Mouse (Mus musculus) lung, postnatal 10 days (tissue): ENCODE measurements around the gene Cnnm1.
"Not testable (repeated sequence)": the region's sequence is repeated elsewhere in the genome, so short reads cannot be mapped to it uniquely, and the experiment has no call there.

ENCODE experiments used
- DNase-seq: peaks from one replicate; pipeline ENCODE4 v3.0.0; 2021

Cnnm1 gene

GRCm38 (mm10) chr19:43465601-43466255 lies 25.5 kb downstream of the Cnnm1 start:
- no peak for DNase-seq

GRCm38 (mm10) chr19:43467927-43468685 lies 27.9 kb downstream of the Cnnm1 start:
- no peak for DNase-seq

DNA sequence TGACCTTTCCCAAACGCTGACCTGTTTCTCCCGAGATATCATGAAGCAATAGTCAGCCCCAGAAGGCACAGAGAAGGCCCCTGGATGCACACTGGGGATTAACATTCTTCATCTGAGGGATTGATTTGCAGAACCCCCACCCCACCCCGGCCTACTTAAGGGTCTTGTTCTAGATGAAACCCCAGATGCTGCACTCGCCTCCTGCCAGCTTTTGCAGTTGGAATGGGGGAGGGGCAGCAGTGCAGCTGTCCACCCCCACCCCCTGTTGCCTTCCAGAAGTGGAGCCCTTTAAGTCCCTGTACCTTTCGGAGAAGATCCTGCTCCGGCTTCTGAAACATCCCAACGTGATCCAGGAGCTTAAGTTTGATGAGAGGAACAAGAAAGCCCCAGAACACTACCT lies 29.1 kb downstream of the Cnnm1 start:
- no peak for DNase-seq

DNA sequence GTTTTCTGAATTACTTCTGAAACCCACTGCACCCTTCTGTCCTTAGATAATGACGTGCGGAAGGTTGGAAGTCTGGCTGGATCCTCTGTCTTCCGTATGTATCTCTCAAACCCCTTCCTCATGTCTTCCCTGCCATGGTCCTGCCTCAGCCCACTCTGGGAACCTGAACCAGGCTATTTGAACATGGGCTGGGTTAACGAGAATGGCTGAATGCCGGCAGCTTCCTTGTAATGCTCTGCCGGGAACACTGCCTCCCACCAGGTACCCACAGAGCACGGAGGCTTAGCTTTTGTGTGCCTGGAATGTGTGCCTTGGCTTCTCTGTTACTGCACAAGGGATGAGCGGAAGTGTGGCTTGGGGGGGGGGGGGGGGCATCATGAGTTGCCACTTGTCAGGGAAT lies 32.1 kb downstream of the Cnnm1 start:
- no peak for DNase-seq

DNA sequence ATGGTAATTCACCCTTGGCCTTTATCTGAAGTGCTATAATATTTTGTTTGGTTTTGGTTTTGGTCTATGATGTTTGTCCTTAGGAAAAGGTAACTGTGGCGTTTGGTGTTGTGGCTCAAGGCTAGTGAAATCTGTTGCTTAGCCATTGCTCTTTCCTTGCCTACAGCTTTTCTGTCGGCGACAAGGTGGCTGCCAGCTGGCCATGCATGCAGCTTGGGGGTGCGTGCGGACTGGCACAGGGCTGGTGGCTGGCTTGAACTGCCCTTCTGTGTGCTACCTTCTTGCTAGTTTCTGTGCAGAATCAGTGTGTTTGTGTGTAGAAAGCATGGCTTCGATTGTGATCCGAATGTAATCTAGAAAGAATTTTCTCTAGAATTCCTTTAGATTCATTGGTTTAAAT lies 32.5 kb downstream of the Cnnm1 start:
- no peak for DNase-seq

DNA sequence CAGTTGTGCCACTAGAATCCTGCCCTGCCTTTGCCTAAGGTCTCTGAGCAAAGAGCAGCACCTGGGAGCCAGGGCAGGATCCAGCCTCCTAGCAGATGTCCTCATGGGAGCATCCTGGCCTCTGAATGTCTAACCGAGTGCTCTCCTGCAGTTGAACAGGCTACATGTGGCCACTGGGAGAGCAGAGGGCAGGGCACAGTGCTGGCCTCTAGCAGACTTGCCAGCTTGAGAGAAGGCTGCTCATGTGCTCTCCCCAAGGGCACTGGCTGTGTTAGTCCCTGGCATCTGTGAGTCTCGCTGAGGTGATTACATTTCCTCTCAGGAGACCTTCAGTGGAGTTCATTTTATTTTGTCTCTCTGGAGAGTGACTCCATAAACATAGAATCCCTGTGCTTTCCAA lies 35.4 kb downstream of the Cnnm1 start:
- DNase-seq, result no peak

- no peak for DNase-seq
Observed at GRCm38 (mm10) chr19:43476063-43476462, 35.8 kb downstream of the Cnnm1 start.

DNA sequence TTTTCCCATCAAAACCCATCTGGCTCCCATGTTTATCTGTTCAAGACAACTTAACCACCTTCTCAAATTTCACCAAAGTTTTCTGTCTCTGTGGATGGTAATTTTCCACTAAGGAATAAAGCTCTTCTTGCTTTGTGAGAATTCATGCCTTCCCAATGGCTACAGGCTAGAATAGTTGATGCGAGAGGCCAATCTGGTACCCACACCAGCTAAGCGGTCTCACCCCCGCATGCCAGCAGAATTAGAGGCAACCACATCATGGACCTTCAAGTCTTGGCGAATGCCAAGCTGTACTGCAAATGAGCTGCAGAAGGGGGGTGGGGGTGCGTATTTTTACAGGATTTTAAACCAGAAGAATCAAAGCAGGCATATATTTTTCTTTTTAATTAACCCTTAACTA lies 37.2 kb downstream of the Cnnm1 start:
- DNase-seq, result no peak

GRCm38 (mm10) chr19:43478891-43479290 lies 38.7 kb downstream of the Cnnm1 start:
- peak; percentile 75 for DNase-seq

DNA sequence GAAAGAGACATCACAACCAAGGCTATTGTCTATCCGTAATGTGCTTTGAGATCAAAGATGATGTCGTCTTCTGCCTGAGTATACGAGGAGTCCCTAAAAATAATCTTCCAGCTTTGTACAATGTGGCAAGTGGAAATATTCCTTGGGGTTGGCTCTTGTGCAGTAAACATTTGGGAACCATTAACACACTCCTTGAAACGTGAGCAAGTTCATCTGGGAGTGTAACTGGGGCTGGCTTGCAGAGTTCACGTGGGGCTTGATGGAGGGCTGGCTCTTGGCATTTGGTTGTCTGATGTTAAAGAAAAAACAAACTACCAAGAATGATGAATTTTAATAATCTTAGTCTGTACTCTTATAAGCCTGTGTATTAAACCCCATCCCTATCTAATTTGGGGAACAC lies 39.2 kb downstream of the Cnnm1 start:
- no peak for DNase-seq

DNA sequence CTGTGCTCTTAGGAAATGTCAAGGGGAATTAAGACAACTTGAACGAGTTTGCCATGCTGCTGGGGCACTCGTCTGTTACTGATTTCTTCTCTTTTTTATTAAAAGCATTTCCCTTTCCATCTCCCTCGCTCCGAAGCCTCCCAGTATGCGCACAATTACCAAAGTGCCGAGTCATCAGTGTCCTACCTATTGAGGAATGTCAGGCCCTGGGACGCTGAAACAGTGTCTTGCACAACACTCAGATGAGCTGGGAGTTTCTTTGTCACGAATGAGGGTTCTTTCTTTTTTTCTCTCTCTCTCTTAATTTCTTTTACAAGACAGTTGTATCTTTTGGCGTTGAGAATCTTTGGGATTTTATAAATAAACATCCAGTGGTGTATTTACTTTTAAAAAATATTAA lies 40.3 kb downstream of the Cnnm1 start:
- DNase-seq, result no peak

DNA sequence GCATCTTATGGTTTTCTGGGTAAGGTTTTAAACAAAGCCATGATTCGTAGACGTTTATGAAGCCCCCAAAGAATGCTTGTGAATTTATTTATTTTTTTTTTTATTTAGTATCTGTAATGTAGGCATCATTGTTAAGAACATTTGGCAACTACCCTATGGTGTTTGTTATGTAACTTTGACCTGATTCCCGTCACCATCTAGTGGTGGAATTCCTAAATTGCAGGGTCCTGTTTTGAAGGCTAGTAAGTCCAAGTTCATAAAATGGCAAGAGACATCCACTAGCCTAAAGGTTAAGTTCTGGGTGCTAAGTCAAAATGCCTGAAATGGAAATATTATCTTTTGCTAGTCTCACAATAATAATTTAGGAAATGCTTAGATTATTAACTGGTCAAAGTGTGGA lies 47.2 kb downstream of the Cnnm1 start:
- peak; percentile 54 for DNase-seq

DNA sequence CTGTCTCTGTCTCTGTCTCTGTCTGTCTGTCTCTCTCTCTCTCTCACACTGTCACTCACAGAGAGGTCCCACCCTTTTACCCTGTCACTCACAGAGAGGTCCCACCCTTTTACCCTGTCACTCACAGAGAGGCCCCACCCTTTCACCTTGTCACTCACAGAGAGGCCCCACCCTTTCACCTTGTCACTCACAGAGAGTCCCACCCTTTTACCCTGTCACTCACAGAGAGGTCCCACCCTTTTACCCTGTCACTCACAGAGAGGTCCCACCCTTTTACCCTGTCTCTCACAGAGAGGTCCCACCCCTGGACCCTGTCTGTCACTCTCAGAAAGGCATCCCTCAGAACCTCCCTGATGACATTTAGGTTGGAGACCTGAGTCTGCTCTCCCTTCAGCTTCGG lies 53.1 kb downstream of the Cnnm1 start:
- DNase-seq, result not testable (repeated sequence)

- DNase-seq, result no peak
Observed at GRCm38 (mm10) chr19:43493878-43494277, 53.6 kb downstream of the Cnnm1 start.

DNA sequence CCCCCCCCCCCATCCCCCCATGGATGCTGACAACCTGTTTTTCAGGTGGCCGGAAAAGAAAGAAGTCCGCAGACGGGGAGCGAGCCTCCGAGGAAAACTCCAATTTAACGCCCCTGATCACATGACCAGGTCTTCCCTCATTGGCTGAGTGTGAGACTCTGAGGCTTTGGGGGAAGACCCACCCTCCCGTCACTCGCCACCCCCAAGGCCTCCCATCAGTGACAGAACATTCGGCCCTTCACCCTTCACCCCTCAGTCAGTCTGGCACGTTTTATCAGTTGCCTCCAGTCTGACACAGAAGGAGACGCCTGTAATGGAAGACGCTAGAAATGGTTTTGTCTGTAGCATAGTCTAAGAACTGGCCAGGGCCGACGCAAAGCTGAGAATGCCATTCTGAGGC lies 54.7 kb downstream of the Cnnm1 start:
- no peak for DNase-seq

DNA sequence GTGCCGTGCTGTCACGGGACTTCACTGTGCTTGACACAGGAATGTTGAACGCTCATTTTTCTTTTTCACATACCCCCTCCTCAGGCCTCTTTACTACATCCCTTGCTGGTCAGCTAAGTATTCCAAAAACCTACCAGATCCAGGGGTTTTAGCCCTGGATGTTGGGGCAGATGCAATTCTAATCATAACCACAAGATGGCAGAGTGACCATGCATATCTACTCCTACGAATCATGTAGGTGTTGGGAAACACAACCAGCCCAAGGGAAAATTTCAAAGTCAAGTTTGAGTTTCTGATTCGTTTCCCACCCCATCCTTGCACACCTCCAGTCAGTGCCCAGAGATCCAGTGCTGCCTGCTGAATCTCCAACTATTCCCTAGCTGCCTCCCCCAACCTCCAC lies 55.6 kb downstream of the Cnnm1 start:
- peak; percentile 64 for DNase-seq

- DNase-seq, result no peak
Observed at GRCm38 (mm10) chr19:43497440-43497839, 57.2 kb downstream of the Cnnm1 start.

DNA sequence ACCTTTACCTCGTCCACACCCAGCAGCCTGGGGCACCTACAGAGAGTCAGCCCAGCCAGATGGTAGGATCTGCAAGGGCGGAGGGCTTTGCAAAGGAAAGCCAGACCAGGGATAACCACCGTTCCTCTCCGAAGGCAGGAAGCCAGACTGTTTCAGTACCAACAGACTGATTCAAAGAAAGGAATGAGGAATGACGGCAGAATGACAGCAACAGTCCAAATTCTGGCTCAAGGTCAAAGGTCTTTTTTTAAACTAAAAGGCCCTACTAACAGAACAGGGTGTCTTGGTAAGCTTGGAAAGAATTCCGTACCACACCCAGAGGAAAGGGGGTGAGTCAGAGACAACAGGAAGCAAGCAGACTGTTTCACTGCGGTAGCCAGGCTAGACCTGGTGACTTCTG lies 58.6 kb downstream of the Cnnm1 start:
- DNase-seq, result no peak

DNA sequence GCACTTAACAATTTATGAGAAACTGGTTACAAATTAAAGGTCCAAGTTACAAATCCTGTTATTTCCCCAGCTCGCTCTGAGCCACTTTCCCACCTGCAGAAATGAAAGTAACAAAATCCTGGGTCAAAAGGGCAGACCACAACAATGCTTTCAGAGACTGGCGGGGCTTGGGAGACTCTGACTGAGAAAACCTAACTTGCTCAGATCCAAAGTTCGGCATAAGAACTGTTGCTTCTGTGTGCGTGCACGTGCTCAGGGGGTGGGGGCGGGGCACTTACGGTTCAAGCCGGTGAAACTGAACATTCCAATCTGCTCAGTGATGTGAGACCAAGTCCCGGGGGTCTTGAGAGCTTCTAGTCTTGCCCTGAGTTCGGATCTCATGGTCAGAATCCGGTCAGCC lies 62.4 kb downstream of the Cnnm1 start:
- no peak for DNase-seq

- DNase-seq, result not testable (repeated sequence)
Observed at GRCm38 (mm10) chr19:43503593-43503992, 63.4 kb downstream of the Cnnm1 start.

GRCm38 (mm10) chr19:43505441-43505840 lies 65.2 kb downstream of the Cnnm1 start:
- DNase-seq, result no peak

DNA sequence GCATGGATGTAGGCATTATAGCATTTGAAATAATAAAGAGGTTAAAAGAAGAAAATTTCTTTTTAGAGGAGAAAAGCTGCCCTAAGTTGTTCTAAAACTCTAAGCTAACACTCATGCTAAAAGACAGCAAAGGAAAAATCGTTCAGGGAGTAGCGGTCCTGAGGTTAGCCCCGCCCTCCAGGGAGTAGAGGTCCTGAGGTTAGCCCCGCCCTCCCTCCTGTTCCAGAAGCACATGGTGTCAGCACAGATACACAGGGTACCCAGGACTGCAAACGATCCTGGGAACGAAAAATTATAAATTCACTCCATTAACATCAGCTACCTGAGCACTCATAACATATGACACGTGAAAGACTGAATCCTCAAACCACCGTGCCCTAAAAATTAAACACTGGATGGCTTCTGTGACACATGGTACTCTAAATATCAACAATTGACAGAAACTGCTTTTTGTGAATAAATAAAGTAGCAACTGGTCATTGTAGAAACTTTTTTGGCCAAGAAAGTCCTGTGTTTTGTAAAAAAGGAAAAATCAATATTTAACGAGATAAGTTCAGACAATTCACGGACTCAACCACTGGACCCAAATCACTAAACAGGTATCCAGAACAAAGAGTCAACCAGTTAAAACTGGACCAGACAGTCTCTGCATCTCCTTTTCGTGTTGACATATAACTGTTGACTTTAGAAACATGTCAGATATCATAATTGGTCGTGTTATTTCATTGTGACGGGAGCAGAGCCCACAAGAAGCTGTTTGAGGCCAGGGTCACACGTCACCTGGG lies 70.4 kb downstream of the Cnnm1 start:
- DNase-seq, result no peak

DNA sequence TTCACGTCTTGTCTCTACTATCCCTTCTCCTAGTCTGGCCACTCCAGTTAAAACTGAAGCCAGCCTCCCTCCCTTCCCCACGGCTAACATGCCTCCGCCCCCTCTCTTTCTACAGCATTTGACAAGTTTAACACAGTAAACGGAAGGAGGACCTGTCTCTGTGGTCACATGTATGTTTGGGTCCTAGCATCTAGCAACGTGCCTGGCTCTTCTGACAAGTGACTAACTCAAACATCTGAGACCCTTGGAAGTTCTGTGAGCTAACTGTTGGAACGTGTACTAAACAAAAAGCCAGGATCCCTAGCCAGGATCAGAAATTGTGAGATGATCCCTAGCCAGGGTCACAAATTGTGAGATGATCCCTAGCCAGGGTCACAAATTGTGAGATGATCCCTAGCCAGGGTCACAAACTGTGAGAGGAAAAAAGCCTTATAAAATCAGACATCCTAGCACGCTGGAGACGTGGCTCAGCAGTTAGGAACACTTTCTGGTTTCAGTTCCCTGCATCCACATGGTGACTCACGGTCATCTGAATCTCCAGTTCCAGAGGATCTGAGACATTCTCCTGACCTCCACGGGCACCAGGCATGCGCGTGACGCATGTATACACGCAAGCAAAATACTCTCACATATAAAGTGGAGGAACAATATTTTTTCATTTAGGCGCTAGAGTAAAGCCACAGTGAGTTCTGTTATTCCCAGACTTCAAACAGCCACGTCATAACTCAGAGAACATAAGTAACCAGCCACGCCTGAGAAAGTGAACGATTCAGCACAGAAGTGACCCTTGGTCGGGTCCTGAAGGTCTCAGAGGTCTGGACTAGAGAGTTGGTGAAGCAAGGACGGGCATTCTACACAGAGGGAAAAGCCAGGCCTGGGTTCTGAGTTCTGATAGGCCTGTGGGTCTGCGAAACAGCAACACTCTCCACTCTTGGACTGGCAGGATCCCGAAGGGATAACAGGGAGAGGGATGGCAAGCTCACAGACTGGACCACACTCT lies 71.7 kb downstream of the Cnnm1 start:
- no peak for DNase-seq
